Mouse (Mus musculus): ENCODE data around the gene Arfgef2. TPM values are rescaled to one million over a fixed set of nuclear protein-coding genes. Genes with fewer than 3 reads are reported as not detected.

Arfgef2 gene
- polyA plus RNA-seq, 1 experiment from 2014 or later = 4.0 TPM

- DNase-seq (ENCODE audit: low spot score) (no peak), ATAC-seq (replicated peaks; ENCODE audit: insufficient number of reproducible peaks, low FRiP score, low TSS enrichment, low read depth) (no peak)
- no peak overlapping the region for H3K27ac ChIP-seq (replicated peaks; ENCODE audit: low read depth, low read length)
- H3K4me1 ChIP-seq (ENCODE audit: control insufficient read depth, insufficient read depth, low read length) = no peaks in the 10 kb centered on the region
- no peaks in the 10 kb centered on the region for H3K27me3 ChIP-seq (ENCODE audit: control insufficient read depth, insufficient read depth, low read length)
- no peaks in the 10 kb centered on the region for H3K9me3 ChIP-seq (replicated peaks; ENCODE audit: control insufficient read depth, low read length)
- 78% methylated on average over 11 of the region's 11 CpGs for WGBS
- H3K9ac ChIP-seq (replicated peaks; ENCODE audit: low read length) = no peak overlapping the region
- no peak overlapping the region for H3K4me2 ChIP-seq (ENCODE audit: low read depth, low read length)
- H3K4me3 ChIP-seq (ENCODE audit: low read depth, low read length) = no peak overlapping the region
- no peaks in the 10 kb centered on the region; the same call in none of the 2 replicates for H3K36me3 ChIP-seq (replicated peaks; ENCODE audit: control insufficient read depth, insufficient read depth, low read depth, low read length)
Measured at GRCm38 (mm10) chr2:166799615-166800472, 5.5 kb upstream of the Arfgef2 start.

GRCm38 (mm10) chr2:166800473-166800857 lies 4.9 kb upstream of the Arfgef2 start:
- Histone ChIP-seq H3K36me3 (replicated peaks; ENCODE audit: control insufficient read depth, insufficient read depth, low read depth, low read length) (no peaks in the 10 kb centered on the region; the same call in none of the 2 replicates), H3K4me3 (ENCODE audit: low read depth, low read length) (no peak overlapping the region), H3K4me1 (ENCODE audit: control insufficient read depth, insufficient read depth, low read length) (no peaks in the 10 kb centered on the region), H3K27me3 (ENCODE audit: control insufficient read depth, insufficient read depth, low read length) (no peaks in the 10 kb centered on the region), H3K9ac (replicated peaks; ENCODE audit: low read length) (no peak overlapping the region), H3K27ac (replicated peaks; ENCODE audit: low read depth, low read length) (no peak overlapping the region), H3K9me3 (replicated peaks; ENCODE audit: control insufficient read depth, low read length) (no peaks in the 10 kb centered on the region), H3K4me2 (ENCODE audit: low read depth, low read length) (no peak overlapping the region)
- no peak for ATAC-seq (replicated peaks; ENCODE audit: insufficient number of reproducible peaks, low FRiP score, low TSS enrichment, low read depth)
- WGBS = 89% methylated on average over 7 of the region's 7 CpGs
- DNase-seq (ENCODE audit: low spot score) = no peak

DNA sequence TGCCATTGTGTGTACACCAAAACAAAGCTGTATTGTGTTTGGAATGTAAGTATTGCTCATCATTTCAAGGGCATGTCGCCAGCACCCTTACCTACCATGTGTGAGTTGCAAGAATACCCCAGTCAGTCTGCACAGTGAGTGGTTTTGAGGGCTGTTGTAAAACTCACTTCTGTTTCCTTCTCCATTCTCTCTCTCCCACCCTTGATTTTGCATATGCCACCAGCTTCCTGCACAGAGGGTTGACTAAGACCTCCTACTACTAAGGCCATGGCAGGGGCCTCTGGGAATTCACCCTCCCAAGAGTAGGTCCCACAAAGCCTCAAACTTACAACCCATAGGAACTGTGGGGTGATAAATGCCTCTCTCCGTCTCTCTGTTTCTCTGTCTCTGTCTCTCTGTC lies 4.0 kb upstream of the Arfgef2 start:
- Histone ChIP-seq H3K9ac (replicated peaks; ENCODE audit: low read length) (no peak overlapping the region), H3K4me1 (ENCODE audit: control insufficient read depth, insufficient read depth, low read length) (0 out of 2 replicates have a peak, but pooled peaks cover 3% of the 10 kb centered on the region), H3K27ac (replicated peaks; ENCODE audit: low read depth, low read length) (no peak overlapping the region), H3K27me3 (ENCODE audit: control insufficient read depth, insufficient read depth, low read length) (no peaks in the 10 kb centered on the region), H3K4me2 (ENCODE audit: low read depth, low read length) (no peak overlapping the region), H3K4me3 (ENCODE audit: low read depth, low read length) (no peak overlapping the region), H3K36me3 (replicated peaks; ENCODE audit: control insufficient read depth, insufficient read depth, low read depth, low read length) (no peaks in the 10 kb centered on the region; the same call in none of the 2 replicates), H3K9me3 (replicated peaks; ENCODE audit: control insufficient read depth, low read length) (no peaks in the 10 kb centered on the region)
- ATAC-seq (replicated peaks; ENCODE audit: insufficient number of reproducible peaks, low FRiP score, low TSS enrichment, low read depth) (no peak), DNase-seq (ENCODE audit: low spot score) (no peak)
- 74% methylated on average over 2 of the region's 2 CpGs for WGBS

GRCm38 (mm10) chr2:166803298-166803697 lies 2.1 kb upstream of the Arfgef2 start:
- no peak for ATAC-seq (replicated peaks; ENCODE audit: insufficient number of reproducible peaks, low FRiP score, low TSS enrichment, low read depth)
- 92% methylated on average over 3 of the region's 3 CpGs for WGBS
- no peak for DNase-seq (ENCODE audit: low spot score)
- no peak overlapping the region for H3K4me3 ChIP-seq (ENCODE audit: low read depth, low read length)
- no peaks in the 10 kb centered on the region for H3K27me3 ChIP-seq (ENCODE audit: control insufficient read depth, insufficient read depth, low read length)
- H3K36me3 ChIP-seq (replicated peaks; ENCODE audit: control insufficient read depth, insufficient read depth, low read depth, low read length) = no peaks in the 10 kb centered on the region; the same call in 1 of the 2 replicates
- H3K4me1 ChIP-seq (ENCODE audit: control insufficient read depth, insufficient read depth, low read length) = 0 out of 2 replicates have a peak, but pooled peaks cover 3% of the 10 kb centered on the region
- no peak overlapping the region for H3K9ac ChIP-seq (replicated peaks; ENCODE audit: low read length)
- H3K4me2 ChIP-seq (ENCODE audit: low read depth, low read length) = no peak overlapping the region
- no peaks in the 10 kb centered on the region for H3K9me3 ChIP-seq (replicated peaks; ENCODE audit: control insufficient read depth, low read length)
- no peak overlapping the region for H3K27ac ChIP-seq (replicated peaks; ENCODE audit: low read depth, low read length)

GRCm38 (mm10) chr2:166806173-166806705 lies 851 bp downstream of the Arfgef2 start:
- H3K9ac ChIP-seq (replicated peaks; ENCODE audit: low read length) = peak overlapping the region; percentile 79
- ATAC-seq (replicated peaks; ENCODE audit: insufficient number of reproducible peaks, low FRiP score, low TSS enrichment, low read depth) (no peak), DNase-seq (ENCODE audit: low spot score) (no peak)
- no peaks in the 10 kb centered on the region for H3K9me3 ChIP-seq (replicated peaks; ENCODE audit: control insufficient read depth, low read length)
- 0 out of 2 replicates have a peak, but pooled peaks cover 3% of the 10 kb centered on the region for H3K4me1 ChIP-seq (ENCODE audit: control insufficient read depth, insufficient read depth, low read length)
- peak overlapping the region; percentile 75 for H3K4me3 ChIP-seq (ENCODE audit: low read depth, low read length)
- no peak overlapping the region for H3K27ac ChIP-seq (replicated peaks; ENCODE audit: low read depth, low read length)
- H3K36me3 ChIP-seq (replicated peaks; ENCODE audit: control insufficient read depth, insufficient read depth, low read depth, low read length) = no peaks in the 10 kb centered on the region
- 24% methylated on average over 14 of the region's 14 CpGs for WGBS
- H3K27me3 ChIP-seq (ENCODE audit: control insufficient read depth, insufficient read depth, low read length) = no peaks in the 10 kb centered on the region
- H3K4me2 ChIP-seq (ENCODE audit: low read depth, low read length) = peak overlapping the region; percentile 89

- Histone ChIP-seq H3K4me1 (ENCODE audit: control insufficient read depth, insufficient read depth, low read length) (0 out of 2 replicates have a peak, but pooled peaks cover 3% of the 10 kb centered on the region), H3K4me2 (ENCODE audit: low read depth, low read length) (no peak overlapping the region; the same call in 1 of the 2 replicates), H3K4me3 (ENCODE audit: low read depth, low read length) (no peak overlapping the region), H3K27ac (replicated peaks; ENCODE audit: low read depth, low read length) (no peak overlapping the region), H3K36me3 (replicated peaks; ENCODE audit: control insufficient read depth, insufficient read depth, low read depth, low read length) (no peaks in the 10 kb centered on the region), H3K9ac (replicated peaks; ENCODE audit: low read length) (no peak overlapping the region), H3K27me3 (ENCODE audit: control insufficient read depth, insufficient read depth, low read length) (no peaks in the 10 kb centered on the region), H3K9me3 (replicated peaks; ENCODE audit: control insufficient read depth, low read length) (no peaks in the 10 kb centered on the region)
- DNase-seq (ENCODE audit: low spot score) (no peak), ATAC-seq (replicated peaks; ENCODE audit: insufficient number of reproducible peaks, low FRiP score, low TSS enrichment, low read depth) (no peak)
- 75% methylated on average over 6 of the region's 6 CpGs for WGBS
Measured at GRCm38 (mm10) chr2:166806813-166807212, 1.4 kb downstream of the Arfgef2 start.

GRCm38 (mm10) chr2:166809499-166809898 lies 4.1 kb downstream of the Arfgef2 start:
- no peaks in the 10 kb centered on the region for H3K36me3 ChIP-seq (replicated peaks; ENCODE audit: control insufficient read depth, insufficient read depth, low read depth, low read length)
- no peak overlapping the region for H3K4me2 ChIP-seq (ENCODE audit: low read depth, low read length)
- H3K4me3 ChIP-seq (ENCODE audit: low read depth, low read length) = no peak overlapping the region
- H3K9me3 ChIP-seq (replicated peaks; ENCODE audit: control insufficient read depth, low read length) = no peaks in the 10 kb centered on the region
- no peak overlapping the region for H3K9ac ChIP-seq (replicated peaks; ENCODE audit: low read length)
- no peak for DNase-seq (ENCODE audit: low spot score)
- no peaks in the 10 kb centered on the region for H3K27me3 ChIP-seq (ENCODE audit: control insufficient read depth, insufficient read depth, low read length)
- WGBS = 88% methylated on average over 5 of the region's 5 CpGs
- ATAC-seq (replicated peaks; ENCODE audit: insufficient number of reproducible peaks, low FRiP score, low TSS enrichment, low read depth) = no peak
- H3K4me1 ChIP-seq (ENCODE audit: control insufficient read depth, insufficient read depth, low read length) = 0 out of 2 replicates have a peak, but pooled peaks cover 3% of the 10 kb centered on the region
- H3K27ac ChIP-seq (replicated peaks; ENCODE audit: low read depth, low read length) = no peak overlapping the region

DNA sequence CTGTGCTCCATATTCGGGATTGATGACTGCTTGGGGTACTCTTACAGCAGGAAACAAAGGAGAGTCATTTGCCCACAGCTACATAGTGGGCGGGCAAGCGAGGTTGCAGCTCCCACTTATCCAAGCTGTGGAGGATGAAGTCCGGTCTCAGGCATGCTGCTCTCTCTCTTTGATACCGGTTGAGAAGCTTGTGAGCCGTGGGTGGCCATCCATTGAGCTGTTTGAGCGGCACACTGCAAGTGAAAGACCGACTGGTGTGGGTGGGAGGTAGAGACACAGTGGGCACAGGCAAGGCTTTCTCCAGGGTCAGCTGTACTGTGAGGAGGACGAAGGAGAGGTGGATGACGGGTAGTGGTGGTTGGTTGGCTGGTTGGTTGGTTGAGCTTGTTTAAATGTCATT lies 5.4 kb downstream of the Arfgef2 start:
- Histone ChIP-seq H3K4me2 (ENCODE audit: low read depth, low read length) (no peak overlapping the region), H3K4me1 (ENCODE audit: control insufficient read depth, insufficient read depth, low read length) (0 out of 2 replicates have a peak, but pooled peaks cover 3% of the 10 kb centered on the region), H3K36me3 (replicated peaks; ENCODE audit: control insufficient read depth, insufficient read depth, low read depth, low read length) (no peaks in the 10 kb centered on the region), H3K4me3 (ENCODE audit: low read depth, low read length) (no peak overlapping the region), H3K9ac (replicated peaks; ENCODE audit: low read length) (no peak overlapping the region), H3K9me3 (replicated peaks; ENCODE audit: control insufficient read depth, low read length) (no peaks in the 10 kb centered on the region), H3K27me3 (ENCODE audit: control insufficient read depth, insufficient read depth, low read length) (no peaks in the 10 kb centered on the region), H3K27ac (replicated peaks; ENCODE audit: low read depth, low read length) (no peak overlapping the region)
- 86% methylated on average over 10 of the region's 10 CpGs for WGBS
- ATAC-seq (replicated peaks; ENCODE audit: insufficient number of reproducible peaks, low FRiP score, low TSS enrichment, low read depth) (no peak), DNase-seq (ENCODE audit: low spot score) (no peak)
